Mouse (Mus musculus): ENCODE results near the gene Cort. TPM values are rescaled to one million over a fixed set of nuclear protein-coding genes. Genes with fewer than 3 reads are reported as not detected.

Cort gene
- polyA plus RNA-seq, 1 experiment from 2014 or later = 0.86 TPM

GRCm38 (mm10) chr4:149085381-149085780 is 41.2 kb downstream of the Cort start:
- no peaks in the 10 kb centered on the region for H3K9me3 ChIP-seq (ENCODE audit: control insufficient read depth, low read length)
- no peak overlapping the region for H3K4me2 ChIP-seq (ENCODE audit: low read depth, low read length)
- H3K9ac ChIP-seq (replicated peaks; ENCODE audit: low read depth, low read length) = no peak overlapping the region
- H3K4me1 ChIP-seq (ENCODE audit: control insufficient read depth, insufficient read depth, low read length) = 0 out of 2 replicates have a peak, but pooled peaks cover 4% of the 10 kb centered on the region
- no peak overlapping the region for H3K4me3 ChIP-seq (ENCODE audit: low read depth, low read length)
- no peak overlapping the region for H3K27ac ChIP-seq (ENCODE audit: low read depth, low read length)
- WGBS = 83% methylated on average over 5 of the region's 5 CpGs
- no peak for ATAC-seq (ENCODE audit: low read depth)
- no peaks in the 10 kb centered on the region for H3K36me3 ChIP-seq (ENCODE audit: control insufficient read depth, insufficient read depth, low read length)
- no peaks in the 10 kb centered on the region for H3K27me3 ChIP-seq (ENCODE audit: control insufficient read depth, insufficient read depth, low read length)

GRCm38 (mm10) chr4:149081528-149081927 is 45.0 kb downstream of the Cort start:
- no peak overlapping the region for H3K4me3 ChIP-seq (ENCODE audit: low read depth, low read length)
- H3K9ac ChIP-seq (replicated peaks; ENCODE audit: low read depth, low read length) = no peak overlapping the region
- ATAC-seq (ENCODE audit: low read depth) = no peak
- no peak overlapping the region for H3K27ac ChIP-seq (ENCODE audit: low read depth, low read length)
- H3K4me2 ChIP-seq (ENCODE audit: low read depth, low read length) = no peak overlapping the region
- H3K27me3 ChIP-seq (ENCODE audit: control insufficient read depth, insufficient read depth, low read length) = no peaks in the 10 kb centered on the region
- no peaks in the 10 kb centered on the region for H3K36me3 ChIP-seq (ENCODE audit: control insufficient read depth, insufficient read depth, low read length)
- 0 out of 2 replicates have a peak, but pooled peaks cover 4% of the 10 kb centered on the region for H3K4me1 ChIP-seq (ENCODE audit: control insufficient read depth, insufficient read depth, low read length)
- H3K9me3 ChIP-seq (ENCODE audit: control insufficient read depth, low read length) = no peaks in the 10 kb centered on the region
- WGBS = 83% methylated on average over 17 of the region's 17 CpGs

- no peak for ATAC-seq (ENCODE audit: low read depth)
- Histone ChIP-seq H3K27me3 (ENCODE audit: control insufficient read depth, insufficient read depth, low read length) (no peaks in the 10 kb centered on the region), H3K9me3 (ENCODE audit: control insufficient read depth, low read length) (no peaks in the 10 kb centered on the region), H3K27ac (ENCODE audit: low read depth, low read length) (no peak overlapping the region), H3K4me2 (ENCODE audit: low read depth, low read length) (no peak overlapping the region), H3K4me1 (ENCODE audit: control insufficient read depth, insufficient read depth, low read length) (0 out of 2 replicates have a peak, but pooled peaks cover 4% of the 10 kb centered on the region), H3K4me3 (ENCODE audit: low read depth, low read length) (no peak overlapping the region), H3K36me3 (ENCODE audit: control insufficient read depth, insufficient read depth, low read length) (no peaks in the 10 kb centered on the region), H3K9ac (replicated peaks; ENCODE audit: low read depth, low read length) (no peak overlapping the region)
- WGBS = 89% methylated on average over 8 of the region's 8 CpGs
These were observed 46.5 kb downstream of the Cort start for GRCm38 (mm10) chr4:149080111-149080510.

GRCm38 (mm10) chr4:149079629-149080028 is 46.9 kb downstream of the Cort start:
- H3K4me1 ChIP-seq (ENCODE audit: control insufficient read depth, insufficient read depth, low read length) = 0 out of 2 replicates have a peak, but pooled peaks cover 4% of the 10 kb centered on the region
- H3K4me3 ChIP-seq (ENCODE audit: low read depth, low read length) = no peak overlapping the region
- ATAC-seq (ENCODE audit: low read depth) = no peak
- no peaks in the 10 kb centered on the region for H3K27me3 ChIP-seq (ENCODE audit: control insufficient read depth, insufficient read depth, low read length)
- no peaks in the 10 kb centered on the region for H3K36me3 ChIP-seq (ENCODE audit: control insufficient read depth, insufficient read depth, low read length)
- no peak overlapping the region for H3K27ac ChIP-seq (ENCODE audit: low read depth, low read length)
- no peak overlapping the region for H3K4me2 ChIP-seq (ENCODE audit: low read depth, low read length)
- H3K9me3 ChIP-seq (ENCODE audit: control insufficient read depth, low read length) = no peaks in the 10 kb centered on the region
- WGBS = 89% methylated on average over 6 of the region's 6 CpGs
- no peak overlapping the region for H3K9ac ChIP-seq (replicated peaks; ENCODE audit: low read depth, low read length)

- no peak overlapping the region for H3K4me2 ChIP-seq (ENCODE audit: low read depth, low read length)
- H3K9ac ChIP-seq (replicated peaks; ENCODE audit: low read depth, low read length) = no peak overlapping the region
- WGBS = 60% methylated on average over 4 of the region's 4 CpGs
- H3K27ac ChIP-seq (ENCODE audit: low read depth, low read length) = no peak overlapping the region
- H3K9me3 ChIP-seq (ENCODE audit: control insufficient read depth, low read length) = no peaks in the 10 kb centered on the region
- H3K4me3 ChIP-seq (ENCODE audit: low read depth, low read length) = no peak overlapping the region
- H3K4me1 ChIP-seq (ENCODE audit: control insufficient read depth, insufficient read depth, low read length) = 0 out of 2 replicates have a peak, but pooled peaks cover 4% of the 10 kb centered on the region
- ATAC-seq (ENCODE audit: low read depth) = no peak
- H3K27me3 ChIP-seq (ENCODE audit: control insufficient read depth, insufficient read depth, low read length) = no peaks in the 10 kb centered on the region
- no peaks in the 10 kb centered on the region for H3K36me3 ChIP-seq (ENCODE audit: control insufficient read depth, insufficient read depth, low read length)
These were observed 48.3 kb downstream of the Cort start for GRCm38 (mm10) chr4:149078261-149078660.

- no peaks in the 10 kb centered on the region for H3K9me3 ChIP-seq (ENCODE audit: control insufficient read depth, low read length)
- no peak overlapping the region for H3K4me2 ChIP-seq (ENCODE audit: low read depth, low read length)
- WGBS = 22% methylated on average over 10 of the region's 10 CpGs
- H3K9ac ChIP-seq (replicated peaks; ENCODE audit: low read depth, low read length) = no peak overlapping the region
- H3K27ac ChIP-seq (ENCODE audit: low read depth, low read length) = no peak overlapping the region
- no peaks in the 10 kb centered on the region for H3K27me3 ChIP-seq (ENCODE audit: control insufficient read depth, insufficient read depth, low read length)
- peak; percentile 63 for ATAC-seq (ENCODE audit: low read depth)
- no peaks in the 10 kb centered on the region for H3K36me3 ChIP-seq (ENCODE audit: control insufficient read depth, insufficient read depth, low read length)
- no peak overlapping the region for H3K4me3 ChIP-seq (ENCODE audit: low read depth, low read length)
- no peaks in the 10 kb centered on the region for H3K4me1 ChIP-seq (ENCODE audit: control insufficient read depth, insufficient read depth, low read length)
These were observed 50.5 kb downstream of the Cort start for GRCm38 (mm10) chr4:149075871-149076575.

GRCm38 (mm10) chr4:149075073-149075472 is 51.5 kb downstream of the Cort start:
- WGBS = 96% methylated on average over 13 of the region's 13 CpGs

More at GRCm38 (mm10) chr4:149075073-149075472, 51.5 kb downstream of the Cort start:
- peak overlapping the region; percentile 53; the same call in 1 of the 2 replicates for H3K27ac ChIP-seq (ENCODE audit: low read depth, low read length)
- H3K27me3 ChIP-seq (ENCODE audit: control insufficient read depth, insufficient read depth, low read length) = no peaks in the 10 kb centered on the region
- no peak overlapping the region for H3K9ac ChIP-seq (replicated peaks; ENCODE audit: low read depth, low read length)
- no peak overlapping the region for H3K4me3 ChIP-seq (ENCODE audit: low read depth, low read length)
- no peak for ATAC-seq (ENCODE audit: low read depth)
- peaks cover 7% of the 10 kb centered on the region for H3K4me1 ChIP-seq (ENCODE audit: control insufficient read depth, insufficient read depth, low read length)
- no peaks in the 10 kb centered on the region for H3K9me3 ChIP-seq (ENCODE audit: control insufficient read depth, low read length)
- H3K4me2 ChIP-seq (ENCODE audit: low read depth, low read length) = no peak overlapping the region
- H3K36me3 ChIP-seq (ENCODE audit: control insufficient read depth, insufficient read depth, low read length) = no peaks in the 10 kb centered on the region

Other genes with a start within 250 kb of the Cort start
- 40.9 and 44.4 TPM in 2 replicates for gene Pex14, start 26.9 kb downstream of the Cort start, polyA plus RNA-seq (2014; fragmentation: Nextera tagmentation; extraction: Ambion mirVana)
- gene Dffa, start 22.6 kb downstream of the Cort start, polyA plus RNA-seq (2014; fragmentation: Nextera tagmentation; extraction: Ambion mirVana) = 23.8 and 28.0 TPM in 2 replicates
- gene Cenps, start 10.9 kb upstream of the Cort start, polyA plus RNA-seq (2014; fragmentation: Nextera tagmentation; extraction: Ambion mirVana) = 15.1 and 19.2 TPM in 2 replicates
- 42.6 and 43.1 TPM in 2 replicates for gene Pgd, start 40.0 kb upstream of the Cort start, polyA plus RNA-seq (2014; fragmentation: Nextera tagmentation; extraction: Ambion mirVana)
- 174 and 224 TPM in 2 replicates for gene Kif1b, start 180.9 kb upstream of the Cort start, polyA plus RNA-seq (2014; fragmentation: Nextera tagmentation; extraction: Ambion mirVana)